Mouse (Mus musculus) limb, embryonic 10.5 days (tissue): Measurements from ENCODE around the gene Pde7b. TPM values are rescaled to one million over a fixed set of nuclear protein-coding genes. Genes with fewer than 3 reads are reported as not detected.

Experiments used
- DNase-seq: peaks from one replicate; pipeline ENCODE4 v3.0.0-alpha.2; 2017; ENCODE audit warnings: low spot score
- H3K27ac ChIP-seq: fragments of 300-500 bp; sonication (generic); 2 replicates; pipeline ENCODE4 v1.5.1; 2016; ENCODE audit warnings: mild to moderate bottlenecking
- H3K27me3 ChIP-seq: fragments of 300-500 bp; sonication (generic); 2 replicates; pipeline ENCODE4 v1.6.1; 2016; ENCODE audit warnings: low read depth, mild to moderate bottlenecking; ENCODE audit not compliant: poor library complexity, severe bottlenecking
- H3K36me3 ChIP-seq: fragments of 300-500 bp; sonication (generic); 2 replicates; pipeline ENCODE4 v1.6.1; 2016; ENCODE audit warnings: mild to moderate bottlenecking, moderate library complexity
- H3K4me1 ChIP-seq: fragments of 300-500 bp; sonication (generic); 2 replicates; pipeline ENCODE4 v1.6.1; 2016
- H3K4me3 ChIP-seq: fragments of 300-500 bp; sonication (generic); 2 replicates; pipeline ENCODE4 v1.5.1; 2016; ENCODE audit warnings: mild to moderate bottlenecking, moderate library complexity
- H3K9me3 ChIP-seq: fragments of 300-500 bp; sonication (generic); replicated peaks from 2 replicates; pipeline ENCODE4 v1.6.1; 2016; ENCODE audit warnings: mild to moderate bottlenecking
- WGBS: fragments of 180-500 bp; shearing (Covaris S2); methylation state at CpG from one replicate; pipeline ENCODE4 v1.1.7; 2016; 5-methylcytosine and 5-hydroxymethylcytosine counted together
- polyA plus RNA-seq: library from polyadenylated mRNA; unstranded; fragments of >200 nt; fragmentation: Nextera tagmentation; extraction: Ambion mirVana; gene quantifications from 2 replicates; pipeline ENCODE4 v1.2.1, GENCODE M21; 2016

The Pde7b gene
- polyA plus RNA-seq, 1 experiment from 2014 or later: 2.1 TPM

GRCm38 (mm10) chr10:20695637-20696036, 29.2 kb downstream of the Pde7b start:
- 92% methylated on average over 11 of the region's 11 CpGs for WGBS
- H3K36me3 ChIP-seq: no peaks in the 10 kb centered on the region
- H3K4me1 ChIP-seq: peaks cover 6% of the 10 kb centered on the region
- no peak overlapping the region for H3K4me3 ChIP-seq
- no peaks in the 10 kb centered on the region for H3K9me3 ChIP-seq
- no peak overlapping the region for H3K27ac ChIP-seq
- no peaks in the 10 kb centered on the region for H3K27me3 ChIP-seq
- DNase-seq: no peak

- no peaks in the 10 kb centered on the region for H3K9me3 ChIP-seq
These were observed 34.9 kb downstream of the Pde7b start for GRCm38 (mm10) chr10:20690002-20690401.

GRCm38 (mm10) chr10:20684151-20684550, 40.7 kb downstream of the Pde7b start:
- no peak overlapping the region for H3K4me3 ChIP-seq

More at GRCm38 (mm10) chr10:20690002-20690401, 34.9 kb downstream of the Pde7b start:
- Histone ChIP-seq H3K4me1 (no peaks in the 10 kb centered on the region), H3K27me3 (no peaks in the 10 kb centered on the region), H3K27ac (no peak overlapping the region), H3K36me3 (no peaks in the 10 kb centered on the region), H3K4me3 (no peak overlapping the region)
- DNase-seq: no peak
- WGBS: 87% methylated on average over 9 of the region's 9 CpGs

GRCm38 (mm10) chr10:20680986-20681385, 43.9 kb downstream of the Pde7b start:
- Histone ChIP-seq H3K27ac (no peak overlapping the region), H3K4me1 (no peaks in the 10 kb centered on the region), H3K27me3 (no peaks in the 10 kb centered on the region), H3K36me3 (no peaks in the 10 kb centered on the region), H3K4me3 (no peak overlapping the region), H3K9me3 (no peaks in the 10 kb centered on the region)
- WGBS: 90% methylated on average over 3 of the region's 3 CpGs
- DNase-seq: no peak

More at GRCm38 (mm10) chr10:20684151-20684550, 40.7 kb downstream of the Pde7b start:
- Histone ChIP-seq H3K9me3 (no peaks in the 10 kb centered on the region), H3K4me1 (no peaks in the 10 kb centered on the region), H3K27me3 (no peaks in the 10 kb centered on the region), H3K27ac (no peak overlapping the region), H3K36me3 (no peaks in the 10 kb centered on the region)
- 91% methylated on average over 2 of the region's 2 CpGs for WGBS
- DNase-seq: no peak

GRCm38 (mm10) chr10:20675321-20675720, 49.6 kb downstream of the Pde7b start:
- Histone ChIP-seq H3K4me1 (no peaks in the 10 kb centered on the region), H3K4me3 (no peak overlapping the region), H3K9me3 (no peaks in the 10 kb centered on the region), H3K27ac (no peak overlapping the region), H3K36me3 (no peaks in the 10 kb centered on the region), H3K27me3 (no peaks in the 10 kb centered on the region)
- no peak for DNase-seq
- 63% methylated on average over 3 of the region's 3 CpGs for WGBS

GRCm38 (mm10) chr10:20673798-20674197, 51.1 kb downstream of the Pde7b start:
- no peaks in the 10 kb centered on the region for H3K27me3 ChIP-seq
- 98% methylated on average over 4 of the region's 4 CpGs for WGBS
- no peaks in the 10 kb centered on the region for H3K4me1 ChIP-seq
- no peaks in the 10 kb centered on the region for H3K36me3 ChIP-seq
- no peak for DNase-seq
- no peaks in the 10 kb centered on the region for H3K9me3 ChIP-seq
- H3K4me3 ChIP-seq: no peak overlapping the region
- no peak overlapping the region for H3K27ac ChIP-seq

GRCm38 (mm10) chr10:20672591-20672990, 52.3 kb downstream of the Pde7b start:
- WGBS: 92% methylated on average over 11 of the region's 11 CpGs
- no peaks in the 10 kb centered on the region for H3K9me3 ChIP-seq
- no peak for DNase-seq
- no peaks in the 10 kb centered on the region for H3K4me1 ChIP-seq
- H3K27me3 ChIP-seq: no peaks in the 10 kb centered on the region
- H3K4me3 ChIP-seq: no peak overlapping the region
- H3K27ac ChIP-seq: no peak overlapping the region
- H3K36me3 ChIP-seq: no peaks in the 10 kb centered on the region

GRCm38 (mm10) chr10:20671621-20672020, 53.3 kb downstream of the Pde7b start:
- Histone ChIP-seq H3K9me3 (no peaks in the 10 kb centered on the region), H3K4me3 (no peak overlapping the region), H3K27me3 (no peaks in the 10 kb centered on the region), H3K36me3 (no peaks in the 10 kb centered on the region), H3K27ac (no peak overlapping the region), H3K4me1 (no peaks in the 10 kb centered on the region)
- no peak for DNase-seq
- WGBS: 86% methylated on average over 5 of the region's 5 CpGs

- no peaks in the 10 kb centered on the region for H3K27me3 ChIP-seq
- WGBS: 85% methylated on average over 8 of the region's 8 CpGs
These were observed 54.3 kb downstream of the Pde7b start for GRCm38 (mm10) chr10:20670541-20670940.

GRCm38 (mm10) chr10:20669467-20669866, 55.4 kb downstream of the Pde7b start:
- no peaks in the 10 kb centered on the region for H3K4me1 ChIP-seq
- H3K9me3 ChIP-seq: no peaks in the 10 kb centered on the region
- H3K36me3 ChIP-seq: no peaks in the 10 kb centered on the region
- H3K27me3 ChIP-seq: no peaks in the 10 kb centered on the region
- WGBS: 93% methylated on average over 10 of the region's 10 CpGs
- DNase-seq: no peak
- no peak overlapping the region for H3K27ac ChIP-seq
- no peak overlapping the region for H3K4me3 ChIP-seq

More at GRCm38 (mm10) chr10:20670541-20670940, 54.3 kb downstream of the Pde7b start:
- Histone ChIP-seq H3K36me3 (no peaks in the 10 kb centered on the region), H3K4me1 (no peaks in the 10 kb centered on the region), H3K9me3 (no peaks in the 10 kb centered on the region), H3K27ac (no peak overlapping the region), H3K4me3 (no peak overlapping the region)
- DNase-seq: no peak

- no peaks in the 10 kb centered on the region for H3K4me1 ChIP-seq
- WGBS: 75% methylated on average over 4 of the region's 4 CpGs
- no peak overlapping the region for H3K27ac ChIP-seq
- no peak for DNase-seq
- H3K9me3 ChIP-seq: no peaks in the 10 kb centered on the region
- H3K27me3 ChIP-seq: no peaks in the 10 kb centered on the region
- H3K36me3 ChIP-seq: no peaks in the 10 kb centered on the region
- no peak overlapping the region for H3K4me3 ChIP-seq
These were observed 56.3 kb downstream of the Pde7b start for GRCm38 (mm10) chr10:20668577-20668976.

- Histone ChIP-seq H3K4me1 (peaks cover 14% of the 10 kb centered on the region), H3K4me3 (no peak overlapping the region), H3K9me3 (no peaks in the 10 kb centered on the region), H3K36me3 (no peaks in the 10 kb centered on the region), H3K27ac (no peak overlapping the region), H3K27me3 (no peaks in the 10 kb centered on the region)
- 79% methylated on average over 2 of the region's 2 CpGs for WGBS
- DNase-seq: no peak
These were observed 58.2 kb downstream of the Pde7b start for GRCm38 (mm10) chr10:20666655-20667054.

- Histone ChIP-seq H3K9me3 (no peaks in the 10 kb centered on the region), H3K36me3 (no peaks in the 10 kb centered on the region), H3K4me1 (peaks cover 16% of the 10 kb centered on the region), H3K27me3 (no peaks in the 10 kb centered on the region), H3K4me3 (no peak overlapping the region), H3K27ac (no peak overlapping the region)
- DNase-seq: no peak
- 88% methylated on average over 7 of the region's 7 CpGs for WGBS
These were observed 61.9 kb downstream of the Pde7b start for GRCm38 (mm10) chr10:20662951-20663350.

- Histone ChIP-seq H3K9me3 (no peaks in the 10 kb centered on the region), H3K27ac (peak overlapping the region; percentile 73), H3K4me1 (peaks cover 24% of the 10 kb centered on the region), H3K36me3 (no peaks in the 10 kb centered on the region), H3K27me3 (no peaks in the 10 kb centered on the region), H3K4me3 (no peak overlapping the region)
- 62% methylated on average over 5 of the region's 5 CpGs for WGBS
- peak; percentile 40 for DNase-seq
These were observed 63.2 kb downstream of the Pde7b start for GRCm38 (mm10) chr10:20661684-20662083.
